Mouse (Mus musculus) cerebellum, adult 2 months (tissue): Measurements from ENCODE around the gene Kras.

Experiments used
- CTCF ChIP-seq: fragments of 200-500 bp; IDR thresholded peaks from 2 replicates; pipeline ENCODE4 v1.5.1; 2011; ENCODE audit warnings: low read depth, mild to moderate bottlenecking, control low read depth, low read length, moderate library complexity, borderline replicate concordance; ENCODE audit not compliant: insufficient read depth
- POLR2A ChIP-seq: fragments of 200-500 bp; IDR thresholded peaks from 2 replicates; pipeline ENCODE4 v1.6.1; 2011; ENCODE audit warnings: low read length, control low read depth, borderline replicate concordance; ENCODE audit not compliant: insufficient read depth

- TF ChIP-seq CTCF (no peak), POLR2A (no peak)
Measured at GRCm38 (mm10) chr6:145193038-145193437, 57.0 kb downstream of the Kras start.
